Mouse (Mus musculus) right cerebral cortex, postnatal 36 days (tissue): ENCODE results near the gene Arhgef10l.

Experiments used
- DNase-seq, 2 experiments: peaks; one replicate each; pipeline ENCODE4 v3.0.0; 2022; ENCODE audit warnings: low spot score in 2 of 2, mixed read lengths in 1 of 2

Arhgef10l gene

DNA sequence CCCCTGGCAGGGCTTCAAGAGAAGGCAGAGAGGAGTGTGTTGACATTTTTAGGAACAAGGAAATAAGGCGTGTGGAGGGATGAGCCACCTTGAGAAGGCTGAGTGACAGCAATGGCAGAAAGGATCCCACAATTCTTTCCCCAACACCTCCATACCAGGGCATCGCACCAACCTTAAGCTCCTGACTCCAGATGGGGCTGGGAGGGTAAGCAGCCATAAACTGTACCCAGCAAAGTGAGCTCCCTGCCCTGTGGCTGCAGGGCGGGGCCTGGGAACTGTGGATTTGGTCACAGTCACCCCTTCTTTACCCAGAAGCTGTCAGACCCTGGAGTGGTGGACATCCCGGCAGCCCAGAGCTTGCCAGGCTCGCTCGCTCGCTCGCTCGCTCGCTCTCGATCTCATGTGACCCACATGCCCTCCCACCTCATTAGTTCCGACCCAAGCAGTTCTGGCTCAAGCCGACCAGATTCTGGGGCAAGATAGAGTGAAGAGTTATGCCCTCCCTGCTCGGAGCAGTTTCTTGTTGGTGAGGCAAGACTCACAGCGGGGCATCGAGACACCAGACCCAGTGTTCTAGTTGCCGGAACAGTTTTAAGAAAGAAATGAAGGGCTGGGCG lies 4.3 kb downstream of the Arhgef10l start:
- DNase-seq, result no peak

DNA sequence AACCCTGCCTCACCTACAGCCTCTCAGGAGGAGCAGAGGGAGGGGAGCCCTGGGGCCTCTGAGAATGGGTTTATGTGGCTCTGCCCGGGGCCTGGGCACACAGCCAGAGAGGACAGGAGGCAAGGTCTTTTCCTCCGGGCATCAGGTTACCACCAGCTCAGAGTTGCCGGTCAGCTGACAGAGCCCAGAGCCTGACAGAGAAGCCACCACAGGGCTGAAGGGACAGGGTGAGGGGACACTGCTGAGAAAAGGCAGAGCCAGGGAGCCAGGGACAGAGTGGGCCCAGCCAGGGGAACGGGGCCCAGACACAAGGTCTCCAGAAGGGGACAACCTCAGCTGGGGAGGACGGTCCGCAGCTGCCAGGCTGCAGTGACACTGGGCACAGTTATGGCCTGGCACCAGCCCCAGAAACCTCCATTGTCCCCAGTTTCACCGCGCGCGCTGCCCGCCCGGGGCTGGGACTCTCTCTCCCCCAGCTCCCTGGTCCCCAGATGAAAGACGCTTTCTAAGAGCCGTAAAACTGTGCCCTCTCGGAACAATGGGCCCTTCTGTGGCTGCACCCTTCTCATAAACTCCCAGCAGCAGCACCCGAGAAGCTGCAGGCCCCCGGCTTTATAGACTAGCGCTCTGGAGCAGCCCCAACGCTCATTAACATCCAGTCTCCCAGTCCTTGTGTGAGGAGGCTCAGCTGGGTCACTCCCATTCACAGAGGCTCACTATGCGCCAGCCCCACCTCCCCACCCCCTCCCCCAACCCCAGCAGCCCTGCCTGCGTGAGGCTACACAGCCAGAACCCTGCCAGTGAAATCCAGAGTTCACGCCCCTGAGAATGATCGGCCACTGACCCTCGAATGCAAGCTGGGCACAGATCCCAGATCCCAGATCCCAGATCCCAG lies 7.9 kb downstream of the Arhgef10l start:
- peak; percentile 76 to 78 for DNase-seq

DNA sequence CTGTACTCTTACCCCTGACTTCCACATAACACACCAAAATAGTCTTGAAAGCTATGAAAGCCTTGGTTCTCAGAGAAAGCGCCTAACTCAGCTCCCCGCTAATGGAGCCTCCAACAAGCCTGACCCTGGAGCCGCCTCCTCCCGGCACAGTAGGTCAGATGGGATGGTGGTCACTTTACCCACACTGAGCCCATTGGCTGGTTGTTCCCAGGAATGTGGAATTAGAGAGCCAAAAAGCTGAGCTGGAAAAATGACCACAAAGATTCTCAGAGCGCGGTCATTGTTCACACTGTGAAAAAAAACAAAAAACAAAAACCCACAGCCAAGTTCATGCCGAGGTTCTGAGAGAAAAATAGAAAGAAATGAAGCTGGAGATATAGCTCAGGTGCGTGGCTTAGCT lies 9.3 kb downstream of the Arhgef10l start:
- no peak for DNase-seq

DNA sequence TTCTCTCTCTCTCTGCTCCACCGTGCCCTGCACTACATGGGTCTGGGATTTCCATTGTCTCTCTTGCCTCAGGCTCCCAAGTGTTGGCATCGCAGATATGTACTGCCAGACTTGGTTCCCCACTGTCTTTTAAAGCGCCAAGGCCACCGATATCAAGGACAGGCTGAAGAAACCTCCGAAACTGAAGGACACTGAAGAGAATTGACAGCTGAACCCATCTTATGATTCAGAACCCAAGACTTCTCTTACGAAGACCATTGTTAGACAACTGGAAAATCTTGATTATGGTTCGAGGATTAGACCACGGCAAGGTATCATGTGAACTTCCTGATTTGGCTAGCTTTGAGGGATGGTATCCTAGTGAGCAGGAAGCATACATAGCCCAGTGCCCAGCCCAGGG lies 11.0 kb downstream of the Arhgef10l start:
- DNase-seq, result no peak

DNA sequence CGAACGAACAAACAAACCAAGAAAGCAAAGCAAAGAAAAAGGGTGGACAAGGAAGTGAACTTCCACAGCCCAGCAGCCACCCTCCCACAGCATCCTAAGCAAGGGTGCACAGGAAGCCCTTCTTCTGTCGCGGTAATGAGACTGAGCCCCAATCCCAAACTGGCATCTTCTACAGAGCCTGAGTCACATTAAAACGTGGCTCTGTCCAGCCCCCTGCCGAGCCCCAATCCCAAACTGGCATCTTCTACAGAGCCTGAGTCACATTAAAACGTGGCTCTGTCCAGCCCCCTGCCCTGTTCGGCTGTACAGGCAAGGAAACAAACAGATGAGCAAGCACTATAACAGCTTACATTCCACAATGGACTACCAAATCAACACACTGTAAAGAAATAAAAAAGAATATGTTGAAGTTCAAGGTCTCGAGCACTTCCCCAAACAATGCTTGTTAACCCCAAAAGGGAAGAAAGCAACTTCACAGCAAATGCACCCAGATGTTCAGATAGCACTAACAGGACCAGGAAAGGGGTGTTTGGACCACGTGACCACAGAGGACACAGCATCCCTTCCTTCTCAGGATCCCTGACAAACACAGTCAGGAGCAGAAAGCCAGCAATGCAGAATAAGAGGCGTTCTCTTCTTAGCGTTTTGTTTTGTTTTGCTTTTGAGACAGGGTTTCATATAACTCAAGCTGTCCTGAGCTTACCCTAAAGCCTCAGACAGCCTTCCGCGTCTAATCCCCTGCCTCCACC lies 11.8 kb downstream of the Arhgef10l start:
- DNase-seq, result no peak

DNA sequence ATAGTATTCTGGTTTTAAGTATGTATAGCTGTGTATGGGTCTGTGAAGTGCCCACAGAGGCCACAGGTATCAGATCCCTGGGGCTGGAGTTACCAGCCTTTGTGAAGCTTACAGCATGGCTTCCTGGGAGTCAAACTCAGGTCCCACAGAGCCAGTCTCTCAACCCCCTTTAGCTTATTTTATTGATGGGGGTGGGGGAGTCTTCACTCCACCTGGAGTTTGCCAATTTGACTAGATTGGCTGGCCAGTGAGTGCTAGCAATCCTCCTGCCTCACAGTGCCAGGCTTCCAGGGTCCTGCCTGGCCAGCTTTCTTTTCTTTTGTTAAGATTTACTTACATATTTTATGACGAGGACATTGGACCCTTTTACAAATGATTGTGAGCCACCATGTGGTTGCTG lies 16.1 kb downstream of the Arhgef10l start:
- no peak for DNase-seq

DNA sequence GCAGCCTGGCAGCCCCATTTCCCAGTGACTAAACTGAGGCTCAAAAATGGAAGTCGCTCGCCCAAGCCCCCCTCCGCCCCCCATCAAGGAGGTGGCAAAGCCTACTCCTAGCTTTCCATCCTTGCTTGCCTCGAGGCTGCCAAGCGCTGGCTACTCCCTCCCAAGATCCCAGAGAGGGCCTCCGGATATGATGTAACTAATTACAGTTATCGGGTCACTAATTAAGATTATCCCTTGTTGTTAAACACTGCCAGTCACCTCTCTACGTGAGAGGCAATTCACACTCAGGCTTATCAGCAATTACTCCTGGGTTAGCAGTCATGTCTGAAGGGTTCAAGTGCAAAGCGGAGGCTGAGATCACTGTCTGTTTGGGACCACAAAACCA lies 16.6 kb downstream of the Arhgef10l start:
- DNase-seq, result no peak

DNA sequence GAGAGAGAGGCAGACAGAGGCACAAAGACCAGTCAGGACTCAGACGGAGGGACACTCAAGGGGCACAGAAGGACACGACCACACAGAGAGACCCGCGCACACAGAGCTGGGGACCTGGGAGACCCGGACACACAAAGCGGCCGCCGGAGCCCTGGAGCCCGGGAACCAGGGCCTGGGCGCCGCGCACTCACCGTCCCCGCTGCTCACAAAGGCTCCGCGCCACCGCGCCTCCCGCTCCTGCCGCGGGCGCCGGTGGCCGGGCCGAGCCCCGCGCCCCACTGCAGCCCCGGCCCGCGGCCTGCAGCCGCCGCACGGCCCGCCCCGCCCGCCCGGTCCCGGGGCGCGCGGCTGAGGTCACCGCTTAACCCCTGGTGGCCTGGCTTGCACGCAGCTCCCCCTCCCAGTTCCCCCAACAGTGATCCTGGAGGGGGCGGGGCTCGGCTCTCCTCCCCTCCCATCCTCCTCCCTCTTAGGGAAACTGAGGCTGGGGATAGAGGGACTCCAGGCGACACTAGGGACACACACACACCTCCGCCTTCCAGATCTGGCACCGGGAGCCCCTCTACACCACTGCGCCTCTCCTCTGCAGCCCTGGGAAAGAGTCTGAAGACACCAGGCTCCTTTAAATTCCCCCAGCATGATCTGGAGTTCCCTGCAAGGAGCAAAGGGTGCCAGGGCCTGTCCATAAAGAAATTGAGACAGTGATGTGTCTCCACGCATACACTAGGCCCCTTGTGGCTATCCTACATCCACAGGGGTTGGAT lies 17.2 kb downstream of the Arhgef10l start:
- no peak for DNase-seq

DNA sequence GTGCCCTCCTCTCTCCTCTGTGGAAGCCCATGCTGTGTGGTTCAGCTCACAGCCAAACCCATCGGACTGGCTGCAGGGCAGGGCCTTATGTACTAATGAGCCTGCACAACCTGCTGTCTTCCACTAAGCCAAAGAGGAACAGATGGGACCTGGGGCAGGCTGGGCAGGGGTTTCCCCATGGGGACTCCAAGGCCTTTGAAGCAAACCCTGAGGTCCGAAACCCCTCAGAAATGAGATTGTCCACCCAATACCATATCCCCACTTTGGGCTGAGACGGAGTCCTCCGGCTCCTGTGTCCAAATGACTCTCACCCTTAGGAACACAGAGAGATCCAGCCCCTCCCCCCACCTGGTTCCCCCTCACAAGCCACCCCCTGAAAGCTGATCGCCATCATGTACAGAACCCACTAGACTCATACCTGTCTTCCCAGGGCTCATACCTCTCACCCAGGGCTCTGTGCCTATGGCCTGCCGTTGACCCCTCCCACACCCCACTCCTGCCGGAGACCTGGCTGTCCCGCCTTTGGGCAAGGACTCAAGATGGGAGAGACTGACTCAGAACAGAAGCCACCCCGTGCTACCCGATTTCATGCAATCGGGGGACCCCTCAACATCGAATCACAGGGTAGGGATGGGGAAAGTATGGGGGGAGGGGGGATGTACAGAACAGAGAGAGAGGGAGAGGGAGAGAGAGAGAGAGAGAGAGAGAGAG lies 17.9 kb downstream of the Arhgef10l start:
- no peak for DNase-seq

DNA sequence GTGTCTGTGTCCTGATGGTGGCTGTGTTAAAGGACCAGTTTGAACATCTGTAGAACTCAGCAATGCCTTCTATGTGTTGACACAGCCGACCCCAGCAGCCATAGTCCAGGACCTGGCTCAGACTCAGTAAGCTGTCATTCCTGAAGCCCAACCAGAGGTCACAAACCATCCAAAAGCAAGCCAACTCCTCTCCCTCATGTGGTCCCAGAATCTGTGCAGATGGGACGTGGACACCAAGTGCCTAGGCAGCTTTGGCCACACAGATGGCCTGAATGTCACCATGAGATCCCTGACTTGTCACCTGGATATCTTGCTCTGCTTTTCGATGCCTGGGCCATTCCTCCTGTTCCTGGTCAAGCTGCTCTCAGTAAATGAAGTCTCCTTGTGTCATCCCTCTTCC lies 20.2 kb downstream of the Arhgef10l start:
- DNase-seq, result no peak

DNA sequence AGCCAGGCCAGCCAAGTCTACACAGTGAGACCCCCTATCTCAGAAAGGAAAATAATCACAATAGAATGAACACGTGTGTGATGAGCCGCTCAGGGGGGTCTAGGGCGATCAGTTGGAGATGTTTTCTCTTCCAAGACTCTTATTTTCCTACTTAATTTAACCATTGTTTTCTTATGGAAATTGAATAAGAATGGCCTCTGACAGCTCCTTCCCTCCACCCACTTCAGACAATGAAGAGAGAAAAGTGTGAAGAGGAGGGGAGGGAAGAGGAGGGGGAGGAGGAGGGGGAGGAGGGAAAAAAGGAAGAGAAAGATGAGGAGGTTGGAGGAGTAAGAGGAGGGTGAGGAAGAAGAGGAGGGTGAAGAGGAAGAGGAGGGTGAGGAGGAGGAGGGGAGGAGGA lies 21.1 kb downstream of the Arhgef10l start:
- DNase-seq, result no peak

DNA sequence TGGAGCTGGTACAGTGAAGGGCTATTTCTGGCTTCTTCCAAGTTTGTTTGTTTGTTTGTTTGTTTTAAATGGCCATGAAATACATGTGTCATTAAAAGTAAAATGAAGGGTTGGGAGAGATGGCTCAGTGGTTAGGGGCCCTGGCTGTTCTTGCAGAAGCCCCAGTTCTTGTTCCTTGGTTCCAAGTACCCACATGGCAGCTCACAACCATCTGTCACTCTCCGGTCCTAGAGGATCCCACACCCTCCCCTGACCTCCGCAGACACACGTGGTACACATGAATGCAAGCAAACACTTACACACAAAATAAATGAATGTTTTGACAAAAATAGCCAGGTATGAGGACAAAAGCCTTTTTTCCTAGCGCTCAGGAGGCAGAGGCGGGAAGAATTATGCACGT lies 21.5 kb downstream of the Arhgef10l start:
- no peak for DNase-seq

DNA sequence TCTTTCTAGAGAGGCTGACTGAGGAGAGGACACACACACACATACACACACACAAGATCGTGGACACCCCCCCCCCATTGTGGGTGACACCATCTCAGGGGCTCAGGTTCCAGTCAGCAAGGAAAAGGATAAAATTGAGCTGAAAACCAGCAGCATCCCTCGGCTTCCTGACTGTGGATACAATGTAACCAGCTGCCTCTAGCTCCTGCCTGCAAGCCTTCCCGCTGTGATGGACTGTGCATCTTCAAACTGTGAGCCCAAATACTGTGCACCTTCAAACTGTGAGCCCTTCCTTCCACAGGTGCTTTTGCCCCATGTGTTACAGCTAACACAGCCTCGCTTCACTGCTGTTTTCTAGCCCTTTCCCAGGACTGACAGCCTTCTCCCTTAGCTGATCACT lies 23.4 kb downstream of the Arhgef10l start:
- no peak for DNase-seq

DNA sequence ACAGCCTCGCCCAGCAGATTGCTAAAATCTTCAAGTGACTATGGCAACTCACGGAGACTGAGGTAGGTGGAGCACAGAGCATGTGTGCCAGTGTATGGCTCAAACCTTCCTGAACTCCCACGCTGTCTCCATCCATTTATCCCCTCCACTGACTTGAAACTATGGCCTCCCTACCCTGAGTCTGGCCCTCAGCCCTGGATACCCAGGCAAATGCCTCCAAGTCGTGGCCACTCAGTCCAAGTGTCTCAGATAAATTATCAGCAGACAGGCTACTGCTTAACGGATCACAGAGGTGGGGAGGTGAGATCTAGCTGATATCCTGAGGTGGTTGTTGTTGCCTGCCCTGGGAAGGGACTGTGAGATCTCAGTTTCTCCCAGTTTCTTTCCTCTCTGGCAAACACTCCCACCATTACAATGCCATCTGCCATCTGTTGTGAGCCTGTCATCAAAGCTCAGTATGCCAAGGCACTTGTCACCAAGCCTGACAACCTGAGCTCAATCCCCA lies 24.3 kb downstream of the Arhgef10l start:
- no peak for DNase-seq

DNA sequence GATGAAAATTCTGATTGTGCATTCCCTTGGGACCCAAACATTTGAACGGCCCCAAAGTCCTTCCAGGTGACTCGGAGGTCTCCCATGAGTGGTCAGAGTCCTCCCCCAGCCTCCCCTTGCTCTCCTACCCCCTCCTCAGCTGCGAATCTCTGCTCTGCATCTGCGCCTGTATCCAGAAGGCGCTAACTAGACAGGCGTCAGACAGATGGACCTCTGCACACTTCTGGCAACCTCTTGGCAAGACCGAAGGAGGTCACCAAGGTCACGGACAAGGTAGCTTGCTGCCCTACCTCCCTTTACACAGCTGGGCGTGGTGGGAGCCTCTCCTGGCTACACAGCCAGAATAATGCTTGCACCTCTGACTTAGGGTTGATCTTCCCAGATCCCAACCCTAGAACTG lies 25.1 kb downstream of the Arhgef10l start:
- no peak for DNase-seq

DNA sequence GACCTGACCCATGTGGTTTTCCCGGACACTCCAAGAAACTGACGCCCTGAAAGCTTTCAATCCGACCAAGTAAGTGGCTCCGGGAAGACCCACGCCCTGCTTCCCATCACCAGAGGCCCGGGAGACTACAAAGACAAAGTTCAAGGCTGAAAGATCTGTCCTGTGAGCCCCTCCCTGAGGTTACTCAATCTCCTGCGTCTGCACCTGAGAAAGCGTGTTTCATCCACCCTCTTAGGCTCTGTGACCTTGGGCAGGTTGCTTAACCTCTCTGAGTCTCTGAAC lies 25.6 kb downstream of the Arhgef10l start:
- DNase-seq, result no peak

DNA sequence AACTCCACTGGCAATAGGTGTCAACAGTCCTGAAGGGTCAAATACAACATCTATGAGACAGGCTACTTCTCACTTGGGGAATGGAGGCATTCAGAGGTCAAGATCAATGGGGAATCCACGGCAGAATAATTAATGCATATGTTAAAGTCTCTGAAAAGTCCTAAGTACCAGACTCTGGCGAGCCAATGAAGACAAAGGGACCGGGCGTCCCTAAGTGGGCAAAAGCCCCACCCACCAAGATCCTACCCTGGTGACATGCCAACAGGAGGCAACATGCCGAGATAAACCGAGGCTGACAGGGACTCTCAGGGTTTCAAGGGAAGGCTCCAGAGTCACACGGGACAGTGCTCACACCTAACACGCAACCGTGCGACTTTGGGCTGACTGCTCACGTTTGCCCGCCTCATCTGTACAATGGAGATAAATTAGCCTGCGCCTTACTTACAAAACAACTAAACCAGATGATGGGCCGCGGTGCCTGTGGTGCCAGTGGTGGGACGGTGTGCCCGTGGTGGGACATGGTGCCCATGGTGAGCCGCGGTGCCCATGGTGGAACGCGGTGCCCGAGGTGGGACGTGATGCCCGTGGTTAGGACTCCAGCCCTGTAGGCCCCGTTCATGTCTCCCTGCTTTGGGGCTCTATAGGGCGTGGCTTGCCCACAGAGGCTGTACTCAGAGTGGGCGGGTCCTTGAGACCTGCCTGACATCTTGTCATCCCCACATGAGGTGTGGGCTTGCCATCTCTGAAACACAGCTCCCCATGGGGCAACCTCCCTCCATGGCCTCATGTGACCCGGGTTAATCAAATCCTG lies 26.2 kb downstream of the Arhgef10l start:
- no peak for DNase-seq

DNA sequence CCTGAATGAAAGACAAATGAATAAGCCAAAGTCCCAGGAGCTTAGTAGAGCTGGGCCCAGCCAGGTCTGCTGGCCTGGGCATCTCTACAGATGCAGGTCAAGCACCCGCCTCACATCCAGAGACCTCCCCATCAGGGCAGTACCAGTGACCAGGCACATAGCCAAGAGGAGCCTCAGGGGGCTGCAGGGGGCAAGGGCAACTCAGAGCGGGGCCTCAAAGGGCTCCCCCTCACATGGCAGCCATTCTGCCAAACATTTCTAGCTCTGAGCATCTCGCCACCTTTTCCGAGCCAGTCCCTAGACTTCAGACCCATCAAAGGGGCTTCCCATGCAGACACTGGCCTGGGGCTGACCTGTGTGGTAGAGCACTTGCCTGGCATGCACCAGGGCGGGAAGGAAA lies 27.2 kb downstream of the Arhgef10l start:
- no peak for DNase-seq

DNA sequence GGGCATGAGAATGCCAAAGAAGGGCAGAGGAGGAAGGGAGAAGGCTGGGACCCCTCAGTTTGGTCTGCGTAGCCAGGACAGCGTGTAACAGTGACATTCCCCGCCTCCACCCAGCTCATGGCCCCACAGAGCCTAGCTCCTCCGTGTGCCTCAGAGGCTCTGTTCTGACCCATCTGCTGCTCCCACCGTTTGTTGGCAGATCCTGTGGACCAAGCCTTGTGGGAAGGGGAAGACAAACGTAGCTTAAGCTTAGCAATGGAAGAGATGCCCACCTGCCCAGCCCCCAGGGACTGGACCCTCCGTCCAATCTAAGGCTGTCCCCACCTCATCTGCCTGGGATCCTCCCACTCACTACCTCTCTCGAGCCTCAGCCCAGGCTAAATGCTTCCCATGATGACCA lies 28.5 kb downstream of the Arhgef10l start:
- DNase-seq, result no peak

DNA sequence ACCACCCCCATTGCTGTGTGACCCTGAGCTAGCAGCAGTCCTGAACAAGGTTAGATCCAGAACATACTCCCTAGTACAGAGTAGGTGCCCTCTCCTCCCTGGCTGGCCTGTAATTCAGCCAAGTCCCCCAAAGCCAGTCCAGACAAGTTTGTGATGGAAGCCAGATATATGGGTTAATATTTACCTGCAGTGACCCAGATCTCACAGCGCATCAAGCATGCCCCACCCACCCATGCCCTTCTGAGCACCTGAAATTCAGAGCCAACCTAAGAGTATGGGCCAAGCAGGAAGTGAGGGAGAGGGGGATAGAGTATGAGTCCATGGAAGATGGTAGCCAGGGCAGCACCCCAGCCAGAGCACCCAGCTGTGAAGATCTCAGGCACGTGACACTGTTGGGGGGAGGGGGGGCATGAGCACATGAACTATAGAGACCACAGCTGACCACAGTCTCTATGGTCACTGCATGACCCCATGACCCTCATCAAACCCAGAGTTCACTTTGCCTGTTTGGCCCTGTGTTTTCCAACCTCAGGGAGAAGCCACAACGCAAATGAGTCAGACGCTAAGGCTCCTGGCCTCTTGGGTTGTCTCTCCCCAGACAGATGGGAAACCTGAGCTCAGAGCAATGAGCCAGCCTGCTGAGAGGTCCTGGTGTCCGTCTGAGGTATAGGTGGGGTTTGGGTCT lies 29.4 kb downstream of the Arhgef10l start:
- no peak for DNase-seq
